Mouse (Mus musculus) spleen, postnatal 36 days (tissue): ENCODE data around the gene Olfr975.
"Not testable (repeated sequence)": the region's sequence is repeated elsewhere in the genome, so short reads cannot be mapped to it uniquely, and the experiment has no call there.

Source experiments
- DNase-seq, 2 experiments: peaks; one replicate each; pipeline ENCODE4 v3.0.0; 2022; ENCODE audit warnings: low spot score in 2 of 2, mixed read lengths in 1 of 2

Gene Olfr975

GRCm38 (mm10) chr9:39951946-39952345 is at the start of gene Olfr975:
Gene Olfr975, minus strand, starts transcription at chr9:39952046.
- DNase-seq, result no peak

- no peak for DNase-seq
Measured at GRCm38 (mm10) chr9:39991813-39992212, 40.0 kb upstream of the Olfr975 start, which contains the start of gene Olfr978. Gene Olfr978, plus strand, starts transcription at chr9:39992113.

GRCm38 (mm10) chr9:39976581-39977145 is 24.8 kb upstream of the Olfr975 start:
- not testable (repeated sequence) for DNase-seq

- not testable (repeated sequence) for DNase-seq
Measured at GRCm38 (mm10) chr9:39961033-39961432, 9.2 kb upstream of the Olfr975 start, which contains the start of gene Olfr976. Gene Olfr976, minus strand, starts transcription at chr9:39961133.

GRCm38 (mm10) chr9:39937201-39937600 is 14.6 kb downstream of the Olfr975 start, which contains the start of gene Olfr974:
Gene Olfr974, plus strand, starts transcription at chr9:39937501.
- no peak for DNase-seq

- not testable (repeated sequence) for DNase-seq
Measured at GRCm38 (mm10) chr9:39928837-39929236, 23.0 kb downstream of the Olfr975 start.

GRCm38 (mm10) chr9:39927975-39928836 is 23.6 kb downstream of the Olfr975 start:
- not testable (repeated sequence) for DNase-seq

- no peak for DNase-seq
Measured at GRCm38 (mm10) chr9:39909939-39910338, 41.9 kb downstream of the Olfr975 start.

- no peak for DNase-seq
Measured at GRCm38 (mm10) chr9:39907036-39907435, 44.8 kb downstream of the Olfr975 start, which contains the start of gene Olfr229. Gene Olfr229, plus strand, starts transcription at chr9:39907336.

GRCm38 (mm10) chr9:39905106-39905505 is 46.7 kb downstream of the Olfr975 start:
- no peak for DNase-seq
